Mouse (Mus musculus): Measurements from ENCODE around the gene Pgm3.

The Pgm3 gene

GRCm38 (mm10) chr9:86571540-86572135 lies at the start of gene Pgm3, which contains the start of gene Rwdd2a:
TSS of gene Pgm3 (minus strand) at chr9:86571842.
TSS of gene Rwdd2a (plus strand) at chr9:86571991.
- in situ Hi-C loops (cut with MboI, MseI): no loop called here

DNA sequence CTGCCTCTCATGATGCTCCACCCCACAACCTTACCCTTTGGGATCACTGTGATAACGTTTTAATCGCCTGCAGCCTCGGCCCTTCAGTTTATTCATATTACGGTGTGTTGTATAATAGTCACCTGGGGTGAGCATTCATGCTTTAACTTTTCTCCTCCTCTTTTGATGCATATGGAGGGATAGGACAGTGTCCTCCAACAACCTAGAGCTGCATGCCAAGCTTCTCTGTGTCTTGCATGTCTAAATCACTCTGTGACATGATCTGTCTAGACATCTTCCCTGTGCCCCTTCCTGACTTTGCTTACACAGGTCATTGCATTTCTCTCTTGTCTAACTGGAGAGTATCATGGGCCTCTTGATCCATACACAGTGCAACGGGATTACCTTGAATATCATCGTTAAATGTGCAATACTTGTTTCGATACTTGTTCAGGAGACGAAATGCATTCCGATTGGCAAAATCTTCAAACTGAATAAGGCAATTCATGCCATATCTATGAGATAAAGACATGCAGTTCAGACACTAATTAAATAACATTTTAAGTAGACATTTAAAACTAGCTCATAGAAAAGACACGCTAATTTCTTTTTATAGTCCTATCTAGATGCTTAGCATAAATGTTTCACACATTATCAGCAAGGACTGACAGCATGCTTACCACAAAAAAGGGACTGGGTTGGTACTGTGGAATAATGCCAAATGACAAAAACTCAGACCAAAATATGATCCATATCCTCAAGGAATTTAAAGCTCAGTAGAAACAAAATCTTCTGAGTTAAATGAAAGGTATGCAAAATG lies 47.9 kb upstream of the Pgm3 start:
- in situ Hi-C loops (cut with MboI, MseI): no loop called here

GRCm38 (mm10) chr9:86617837-86618492 lies 46.3 kb upstream of the Pgm3 start:
- in situ Hi-C loops (cut with MboI, MseI): no loop called here

GRCm38 (mm10) chr9:86615765-86616164 lies 44.1 kb upstream of the Pgm3 start:
- in situ Hi-C loops (cut with MboI, MseI): no loop called here

- in situ Hi-C loops (cut with MboI, MseI): no loop called here
Measured at GRCm38 (mm10) chr9:86612091-86612490, 40.4 kb upstream of the Pgm3 start.

DNA sequence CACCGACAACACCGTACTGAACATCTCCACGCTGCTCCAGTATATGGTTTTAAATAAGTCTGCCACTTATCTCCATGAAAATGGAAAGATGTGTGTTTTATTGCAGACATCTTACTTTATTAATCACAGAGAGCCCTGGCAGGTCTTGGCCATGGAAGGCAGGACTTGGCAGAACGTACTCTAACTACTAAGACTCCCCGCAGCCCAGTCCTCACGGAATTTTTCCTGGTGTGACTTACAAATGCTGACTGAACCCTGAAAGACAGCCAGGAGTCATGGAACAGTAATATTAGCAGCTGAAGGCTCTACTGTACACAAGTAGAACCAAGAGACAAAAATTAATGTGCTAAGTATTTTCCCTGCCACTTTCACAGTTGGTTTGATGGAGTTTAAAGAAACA lies 34.1 kb upstream of the Pgm3 start:
- in situ Hi-C loops (cut with MboI, MseI): no loop called here

GRCm38 (mm10) chr9:86599723-86600303 lies 28.2 kb upstream of the Pgm3 start:
- in situ Hi-C loops (cut with MboI, MseI): loop anchor here (25.0 kb wide), 1 partner anchor 412 kb away; the partner anchor contains the start of genes Cyb5r4 and Ripply2

- in situ Hi-C loops (cut with MboI, MseI): loop anchor here (25.0 kb wide), 1 partner anchor 415 kb away; the partner anchor contains the start of genes Cyb5r4 and Ripply2
Measured at GRCm38 (mm10) chr9:86596983-86597382, 25.3 kb upstream of the Pgm3 start.

- in situ Hi-C loops (cut with MboI, MseI): loop anchor here (5.0 to 25.0 kb wide), 2 partner anchors 153 to 418 kb away; partner anchors contain the start of genes Cyb5r4 and Ripply2
Measured at GRCm38 (mm10) chr9:86594357-86594767, 22.7 kb upstream of the Pgm3 start.

GRCm38 (mm10) chr9:86592676-86593668 lies 21.3 kb upstream of the Pgm3 start:
- in situ Hi-C loops (cut with MboI, MseI): loop anchor here (5.0 to 25.0 kb wide), 2 partner anchors 154 to 419 kb away; partner anchors contain the start of genes Cyb5r4 and Ripply2

DNA sequence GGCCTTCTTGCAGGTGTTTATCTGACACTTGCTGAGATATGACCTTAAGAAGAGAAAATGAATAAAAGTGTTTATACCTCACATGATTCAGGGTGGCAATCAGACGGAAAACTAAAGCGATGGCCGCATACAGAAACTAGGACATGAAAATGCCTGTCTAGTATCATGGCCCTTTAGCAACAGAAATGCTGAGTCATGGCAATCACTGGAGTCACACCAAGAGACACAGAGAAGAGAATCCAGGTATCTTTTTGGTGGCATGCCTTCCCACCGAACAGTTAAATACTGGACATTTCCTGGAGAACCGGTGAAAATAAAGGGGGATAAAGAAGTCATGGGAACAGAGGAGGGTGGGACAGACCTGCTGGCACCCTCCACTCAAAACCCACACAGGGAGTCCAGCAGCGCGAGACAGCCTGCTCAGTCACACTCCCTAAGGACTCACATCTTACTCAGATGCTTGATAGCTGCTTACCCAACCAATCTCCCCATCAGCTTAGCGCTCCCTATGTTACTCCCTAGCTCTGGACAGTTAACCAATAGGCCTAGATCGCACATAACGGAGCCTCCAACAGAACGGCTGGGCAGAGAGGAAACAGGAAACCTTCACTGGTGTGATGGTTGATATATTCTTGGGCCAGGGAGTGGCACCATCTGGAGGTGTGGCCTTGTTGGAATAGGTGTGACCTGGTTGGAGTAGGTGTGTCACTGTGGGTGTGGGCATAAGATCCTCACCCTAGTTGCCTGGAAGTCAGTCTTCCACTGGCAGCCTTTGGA lies 15.6 kb upstream of the Pgm3 start:
- in situ Hi-C loops (cut with MboI, MseI): loop anchor here (25.0 kb wide), 1 partner anchor 425 kb away; the partner anchor contains the start of genes Cyb5r4 and Ripply2

GRCm38 (mm10) chr9:86583740-86584139 lies 12.1 kb upstream of the Pgm3 start:
- in situ Hi-C loops (cut with MboI, MseI): loop anchor here (25.0 kb wide), 1 partner anchor 429 kb away; the partner anchor contains the start of genes Cyb5r4 and Ripply2

GRCm38 (mm10) chr9:86579657-86580056 lies 8.0 kb upstream of the Pgm3 start:
- in situ Hi-C loops (cut with MboI, MseI): loop anchor here (25.0 kb wide), 1 partner anchor 433 kb away; the partner anchor contains the start of genes Cyb5r4 and Ripply2

DNA sequence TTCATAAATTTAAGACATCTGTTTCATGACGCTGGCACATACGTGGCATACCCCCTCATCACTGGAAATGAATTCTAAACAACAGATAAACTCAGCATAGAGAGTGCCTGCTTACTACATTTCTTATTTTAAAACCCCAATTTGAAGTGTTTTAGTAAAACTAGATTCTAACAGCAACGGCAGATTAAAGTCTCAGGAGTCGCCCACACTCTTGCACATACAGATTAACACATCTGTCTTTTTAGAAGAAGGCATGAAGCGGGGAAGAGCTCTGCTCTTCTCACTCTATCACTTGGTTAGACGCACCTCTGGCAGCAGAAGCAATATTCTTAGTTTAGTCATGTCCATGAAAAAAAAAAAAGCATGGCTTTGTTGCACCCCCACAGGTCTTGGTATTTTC lies 3.5 kb upstream of the Pgm3 start:
- in situ Hi-C loops (cut with MboI, MseI): loop anchor here (25.0 kb wide), 1 partner anchor 437 kb away; the partner anchor contains the start of genes Cyb5r4 and Ripply2

DNA sequence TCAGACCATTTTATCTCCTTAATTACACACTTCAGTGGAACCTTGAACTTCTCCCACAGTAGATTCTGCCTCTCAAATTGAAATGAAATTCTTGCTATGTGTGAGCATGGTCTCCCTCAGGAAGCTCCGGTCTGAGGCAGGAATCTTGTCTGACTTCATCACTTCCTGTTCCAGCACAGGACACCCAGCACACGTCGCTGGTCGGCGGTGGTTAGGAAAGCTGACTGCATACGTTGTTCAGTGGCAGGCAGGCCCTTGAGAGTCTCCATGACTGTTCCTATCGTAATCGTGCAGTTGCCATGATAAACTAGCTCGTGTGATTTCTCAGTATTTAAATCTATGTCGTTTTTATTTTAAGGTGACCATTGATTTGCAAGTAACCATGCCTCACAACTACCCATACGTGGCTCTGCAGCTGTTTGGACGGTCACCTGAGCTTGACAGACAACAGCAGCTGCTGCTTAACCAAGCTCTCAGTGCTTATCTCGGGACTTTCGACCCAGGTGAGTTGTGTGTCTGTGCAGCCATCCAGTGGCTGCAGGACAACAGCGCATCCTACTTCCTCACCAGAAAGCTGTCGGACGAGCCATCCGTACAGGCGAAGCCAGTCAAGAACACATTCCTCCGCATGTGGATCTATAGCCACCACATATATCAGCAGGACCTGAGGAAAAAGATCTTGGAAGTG lies 2.1 kb upstream of the Pgm3 start:
- in situ Hi-C loops (cut with MboI, MseI): no loop called here

DNA sequence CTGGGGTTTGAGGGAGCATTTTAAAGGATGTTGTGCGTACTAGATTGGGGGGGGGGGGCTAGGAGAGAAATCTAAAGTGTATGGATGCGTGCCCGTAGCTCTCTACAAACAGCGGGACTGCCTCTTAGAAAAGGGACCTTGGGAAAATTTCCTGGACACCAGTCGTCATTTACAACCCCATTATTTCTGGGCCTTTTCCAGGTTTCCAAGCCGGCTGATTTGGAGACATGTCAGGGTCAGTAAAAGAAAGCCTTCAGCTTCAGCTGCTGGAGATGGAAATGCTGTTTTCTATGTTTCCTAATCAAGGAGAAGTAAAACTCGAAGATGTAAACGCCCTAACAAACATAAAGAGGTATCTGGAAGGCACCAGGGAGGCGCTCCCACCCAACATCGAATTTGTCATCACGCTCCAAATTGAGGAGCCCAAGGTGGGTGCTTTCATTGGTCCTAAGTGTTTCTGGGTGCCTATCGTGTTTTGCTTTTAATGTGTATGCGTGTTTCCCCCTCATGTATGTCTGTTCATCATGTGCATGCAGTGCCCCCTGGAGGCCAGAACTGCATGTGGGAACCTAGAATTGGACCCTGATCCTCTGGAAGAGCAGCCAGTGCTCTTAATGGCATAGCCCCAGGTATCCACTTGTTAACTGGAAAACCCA lies 1.1 kb upstream of the Pgm3 start:
- in situ Hi-C loops (cut with MboI, MseI): no loop called here

DNA sequence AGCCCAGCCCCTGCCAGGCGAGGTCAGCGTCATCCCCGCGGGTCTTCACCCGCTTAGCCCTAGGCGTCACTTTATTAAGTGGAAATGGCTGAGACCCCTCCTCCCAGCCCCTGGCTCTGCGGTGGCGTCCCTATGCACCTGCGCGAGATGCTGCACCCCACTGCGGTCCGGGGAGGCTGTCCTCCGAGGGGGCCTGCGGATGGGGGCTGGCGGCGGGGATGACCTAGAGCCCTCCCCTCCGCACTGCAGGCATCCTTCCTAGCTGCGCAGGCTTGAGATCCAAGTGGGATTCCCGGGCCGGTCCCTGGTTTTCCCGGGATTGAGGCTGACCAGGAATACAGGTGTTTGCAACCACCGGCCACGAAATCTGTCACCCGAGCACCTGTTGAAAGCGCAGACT lies 554 bp upstream of the Pgm3 start:
- in situ Hi-C loops (cut with MboI, MseI): no loop called here

DNA sequence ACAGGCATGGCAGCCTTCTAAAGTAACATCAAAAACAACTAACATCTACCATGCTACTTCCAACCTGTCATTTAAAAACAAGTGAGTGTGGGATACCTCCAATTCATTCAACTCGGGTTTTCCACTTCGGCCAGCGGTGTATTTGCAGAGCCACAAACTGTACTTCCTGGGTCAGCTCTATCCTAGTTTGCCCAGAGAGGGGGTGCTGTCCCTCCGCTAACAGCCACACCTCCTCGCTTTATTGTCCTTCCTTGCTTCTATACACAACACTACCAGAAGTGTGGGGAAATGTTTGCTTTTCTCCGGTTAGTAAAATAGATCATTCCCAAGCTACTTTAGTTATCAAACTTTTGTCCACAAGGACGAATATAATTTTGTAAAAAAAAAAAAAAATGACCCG lies 696 bp downstream of the Pgm3 start:
- in situ Hi-C loops (cut with MboI, MseI): no loop called here
